Mouse (Mus musculus) midbrain, embryonic 16.5 days (tissue): ENCODE data around the gene Spin1. TPM values are rescaled to one million over a fixed set of nuclear protein-coding genes. Genes with fewer than 3 reads are reported as not detected.

Experiments
- ATAC-seq: fragments of 200-750 bp; cut with Nextera tagmentation; 2 replicates; pipeline ENCODE4 v1.8.0; 2017; ENCODE audit warnings: moderate TSS enrichment
- H3K27ac ChIP-seq: fragments of 300-500 bp; sonication (generic); 2 replicates; pipeline ENCODE4 v1.5.1; 2014; ENCODE audit warnings: mild to moderate bottlenecking, low read length, mixed read lengths
- H3K27me3 ChIP-seq: fragments of 300-500 bp; sonication (generic); 2 replicates; pipeline ENCODE4 v1.6.1; 2014; ENCODE audit warnings: low read depth, low read length, mixed read lengths; ENCODE audit not compliant: control insufficient read depth, insufficient read depth
- H3K36me3 ChIP-seq: fragments of 300-500 bp; sonication (generic); 2 replicates; pipeline ENCODE4 v1.6.1; 2014; ENCODE audit warnings: mild to moderate bottlenecking, low read length, moderate library complexity, mixed read lengths; ENCODE audit not compliant: control insufficient read depth, insufficient read depth
- H3K4me1 ChIP-seq: fragments of 300-500 bp; sonication (generic); 2 replicates; pipeline ENCODE4 v1.6.1; 2014; ENCODE audit warnings: mild to moderate bottlenecking, low read length, mixed read lengths; ENCODE audit not compliant: control insufficient read depth, insufficient read depth
- H3K4me2 ChIP-seq: fragments of 300-500 bp; sonication (generic); 2 replicates; pipeline ENCODE4 v1.6.1; 2014; ENCODE audit warnings: mild to moderate bottlenecking, low read length, mixed read lengths
- H3K4me3 ChIP-seq: fragments of 300-500 bp; sonication (generic); 2 replicates; pipeline ENCODE4 v1.5.1; 2014; ENCODE audit warnings: low read depth, mild to moderate bottlenecking, low read length, moderate library complexity, mixed read lengths
- H3K9ac ChIP-seq: fragments of 300-500 bp; sonication (generic); 2 replicates; pipeline ENCODE4 v1.6.1; 2014; ENCODE audit warnings: low read depth, low read length, mixed read lengths
- H3K9me3 ChIP-seq: fragments of 300-500 bp; sonication (generic); replicated peaks from 2 replicates; pipeline ENCODE4 v1.6.1; 2014; ENCODE audit warnings: mild to moderate bottlenecking, low read length, mixed read lengths; ENCODE audit not compliant: control insufficient read depth, poor library complexity, severe bottlenecking
- WGBS: fragments of 180-500 bp; shearing (Covaris S2); extraction: QIAGEN DNeasy Blood & Tissue Kit; methylation state at CpG from one replicate; pipeline ENCODE4 v1.1.7; 2014; 5-methylcytosine and 5-hydroxymethylcytosine counted together
- polyA plus RNA-seq: library from polyadenylated mRNA; unstranded; fragments of >200 nt; fragmentation: Nextera tagmentation; extraction: Ambion mirVana; gene quantifications from 2 replicates; pipeline ENCODE4 v1.2.1, GENCODE M21; 2015

Spin1 gene
- polyA plus RNA-seq: 181 and 183 TPM in 2 replicates

- Histone ChIP-seq H3K9ac (peak within 1 kb of the TSS; percentile 98), H3K4me3 (peak within 1 kb of the TSS; percentile 80), H3K4me1 (peaks cover 26% of the 10 kb centered on the region), H3K36me3 (no peaks in the 10 kb centered on the region), H3K27ac (peak within 1 kb of the TSS; percentile 96), H3K27me3 (no peaks in the 10 kb centered on the region), H3K9me3 (no peaks in the 10 kb centered on the region; the same call in 1 of the 2 replicates), H3K4me2 (peak within 1 kb of the TSS; percentile 70)
- 1% methylated on average over 53 of the region's 85 CpGs for WGBS
- peak; percentile 90 for ATAC-seq
Observed at GRCm38 (mm10) chr13:51100233-51101015, at the start of gene Spin1. TSS of gene Spin1 (plus strand) at chr13:51100880.

DNA sequence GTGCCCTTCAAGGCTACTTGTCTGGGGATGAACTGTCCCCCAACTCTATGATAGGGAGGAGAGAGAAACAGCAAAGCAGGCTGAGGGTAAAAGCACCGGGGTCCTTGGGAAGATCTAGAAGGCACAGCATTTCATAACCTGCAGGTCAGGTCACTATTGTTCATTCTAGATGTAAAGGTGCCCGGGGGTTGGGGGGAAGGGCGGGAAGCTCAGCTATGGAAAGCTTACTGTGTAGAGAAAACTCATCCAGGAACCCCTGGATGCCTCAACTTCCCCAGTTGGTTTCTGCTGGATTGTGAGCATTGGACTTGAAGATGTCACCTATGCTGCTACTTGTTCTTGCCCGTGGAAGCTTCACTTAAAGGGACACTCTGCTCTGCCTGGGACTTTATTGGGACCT lies 49.7 kb upstream of the Spin1 start:
- WGBS: 89% methylated on average over 4 of the region's 4 CpGs
- no peaks in the 10 kb centered on the region for H3K36me3 ChIP-seq

DNA sequence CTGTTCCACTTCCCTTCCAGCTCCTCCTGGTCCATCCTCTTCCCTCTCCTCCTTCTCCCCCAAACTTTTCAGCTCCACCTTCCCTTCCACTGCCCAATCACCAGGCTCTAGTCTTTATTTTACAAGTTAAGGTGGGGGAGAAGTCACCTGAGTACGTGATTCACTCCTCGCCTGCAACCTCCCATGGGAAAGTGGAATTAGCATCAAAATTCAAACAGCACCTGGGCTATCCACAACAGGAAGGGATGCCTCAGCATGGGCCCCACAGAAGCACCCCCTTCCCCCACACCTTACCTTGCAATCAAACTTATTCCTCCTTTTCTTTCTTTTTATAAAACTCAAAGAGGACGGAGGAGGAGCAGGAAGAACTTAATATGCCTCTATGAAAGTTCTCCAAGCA lies 48.3 kb upstream of the Spin1 start:
- no peak overlapping the region for H3K4me2 ChIP-seq
- H3K4me3 ChIP-seq: no peak overlapping the region
- H3K27ac ChIP-seq: no peak overlapping the region
- 79% methylated on average over 3 of the region's 3 CpGs for WGBS
- H3K9me3 ChIP-seq: no peaks in the 10 kb centered on the region
- no peak overlapping the region for H3K9ac ChIP-seq
- ATAC-seq: no peak
- no peaks in the 10 kb centered on the region for H3K4me1 ChIP-seq
- H3K27me3 ChIP-seq: no peaks in the 10 kb centered on the region
- no peaks in the 10 kb centered on the region for H3K36me3 ChIP-seq

More for the DNA sequence above, 49.7 kb upstream of the Spin1 start:
- no peak overlapping the region for H3K4me3 ChIP-seq
- no peak overlapping the region for H3K27ac ChIP-seq
- no peaks in the 10 kb centered on the region for H3K27me3 ChIP-seq
- ATAC-seq: no peak
- H3K4me2 ChIP-seq: no peak overlapping the region
- no peaks in the 10 kb centered on the region for H3K4me1 ChIP-seq
- H3K9me3 ChIP-seq: no peaks in the 10 kb centered on the region
- H3K9ac ChIP-seq: no peak overlapping the region

DNA sequence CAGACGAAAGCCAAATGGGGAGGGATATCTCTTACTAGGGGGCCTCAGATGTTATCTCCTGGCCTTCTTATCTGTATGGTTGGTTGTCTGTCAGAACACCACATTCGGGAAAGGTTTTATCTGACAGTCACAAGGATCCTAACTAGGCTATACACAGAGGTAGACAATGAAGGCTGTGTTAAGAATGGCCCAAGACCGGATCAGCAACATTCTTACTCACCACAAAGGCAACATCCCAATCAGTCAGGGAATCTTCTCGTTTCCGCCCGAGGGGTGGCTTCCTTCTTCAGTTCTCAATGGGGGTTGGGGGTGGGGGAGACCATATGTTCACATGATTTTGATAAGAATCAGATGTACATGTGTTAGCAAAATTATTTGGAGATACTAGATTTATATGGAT lies 37.7 kb upstream of the Spin1 start:
- H3K36me3 ChIP-seq: no peaks in the 10 kb centered on the region
- H3K9ac ChIP-seq: no peak overlapping the region
- H3K4me3 ChIP-seq: no peak overlapping the region
- H3K9me3 ChIP-seq: no peaks in the 10 kb centered on the region
- no peak overlapping the region for H3K27ac ChIP-seq
- no peaks in the 10 kb centered on the region for H3K27me3 ChIP-seq
- ATAC-seq: no peak
- H3K4me2 ChIP-seq: no peak overlapping the region
- no peaks in the 10 kb centered on the region for H3K4me1 ChIP-seq
- WGBS: 86% methylated on average over 6 of the region's 6 CpGs

GRCm38 (mm10) chr13:51063721-51064120 lies 37.0 kb upstream of the Spin1 start:
- 74% methylated on average over 1 of the region's 1 CpGs for WGBS
- H3K4me2 ChIP-seq: no peak overlapping the region

DNA sequence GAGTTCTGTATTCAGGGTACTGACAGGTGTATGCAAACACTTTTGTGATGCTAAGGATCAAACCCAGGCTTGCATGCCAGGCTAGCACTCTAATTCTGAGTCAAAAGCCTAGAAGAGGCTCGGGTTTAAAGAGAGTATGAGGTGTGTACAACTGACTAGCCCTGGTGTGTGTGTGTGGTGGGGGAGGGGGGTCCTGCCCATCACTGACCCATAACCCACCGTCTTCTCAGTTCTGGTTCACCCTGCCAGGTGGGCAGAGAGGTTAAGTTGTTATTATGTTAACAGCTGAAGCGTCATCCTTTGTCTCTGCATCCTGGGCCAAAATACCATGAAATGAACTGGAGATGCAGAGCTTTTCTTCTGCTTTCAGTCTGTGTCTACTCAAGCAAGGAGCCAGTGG lies 36.3 kb upstream of the Spin1 start:
- no peak for ATAC-seq
- Histone ChIP-seq H3K4me3 (no peak overlapping the region), H3K36me3 (no peaks in the 10 kb centered on the region), H3K27me3 (no peaks in the 10 kb centered on the region), H3K9me3 (no peaks in the 10 kb centered on the region), H3K4me2 (no peak overlapping the region), H3K9ac (no peak overlapping the region), H3K27ac (no peak overlapping the region), H3K4me1 (no peaks in the 10 kb centered on the region)
- 60% methylated on average over 3 of the region's 3 CpGs for WGBS

More at GRCm38 (mm10) chr13:51063721-51064120, 37.0 kb upstream of the Spin1 start:
- H3K27ac ChIP-seq: no peak overlapping the region
- no peak overlapping the region for H3K4me3 ChIP-seq
- no peaks in the 10 kb centered on the region for H3K36me3 ChIP-seq
- no peaks in the 10 kb centered on the region for H3K4me1 ChIP-seq
- H3K9ac ChIP-seq: no peak overlapping the region
- H3K27me3 ChIP-seq: no peaks in the 10 kb centered on the region
- H3K9me3 ChIP-seq: no peaks in the 10 kb centered on the region
- ATAC-seq: no peak

GRCm38 (mm10) chr13:51071063-51071680 lies 29.5 kb upstream of the Spin1 start:
- ATAC-seq: no peak
- no peaks in the 10 kb centered on the region for H3K4me1 ChIP-seq
- 89% methylated on average over 11 of the region's 11 CpGs for WGBS
- no peak overlapping the region for H3K4me2 ChIP-seq
- H3K9ac ChIP-seq: no peak overlapping the region
- no peaks in the 10 kb centered on the region for H3K9me3 ChIP-seq
- H3K4me3 ChIP-seq: no peak overlapping the region
- H3K27me3 ChIP-seq: no peaks in the 10 kb centered on the region
- H3K36me3 ChIP-seq: no peaks in the 10 kb centered on the region
- no peak overlapping the region for H3K27ac ChIP-seq

DNA sequence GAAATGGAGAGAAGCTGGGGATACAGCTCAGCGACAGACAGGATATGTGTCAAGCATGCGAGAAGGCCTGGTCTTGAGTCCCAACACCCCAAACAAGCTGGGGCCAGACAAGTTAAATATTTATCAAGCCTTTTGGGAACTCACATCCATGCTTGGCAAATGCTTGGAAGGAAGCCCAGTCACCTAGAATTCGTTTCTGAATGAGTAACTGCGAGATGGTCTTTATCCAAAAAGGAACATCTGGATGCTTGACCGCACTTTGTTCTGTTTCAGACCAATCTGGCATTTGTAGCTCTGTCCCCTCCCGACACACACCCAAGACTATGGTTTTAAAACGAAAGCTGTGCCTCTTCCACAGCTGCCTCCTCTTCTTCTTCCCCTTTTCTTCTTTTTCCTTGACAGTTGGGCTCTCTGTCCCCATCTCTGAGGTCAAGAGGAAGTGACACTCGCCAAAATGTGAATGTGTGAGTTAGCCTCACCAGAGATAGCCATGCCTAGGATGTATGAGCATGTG lies 28.9 kb upstream of the Spin1 start:
- H3K27me3 ChIP-seq: no peaks in the 10 kb centered on the region
- H3K9ac ChIP-seq: no peak overlapping the region
- no peaks in the 10 kb centered on the region for H3K4me1 ChIP-seq
- H3K4me2 ChIP-seq: no peak overlapping the region
- WGBS: 82% methylated on average over 8 of the region's 8 CpGs
- no peaks in the 10 kb centered on the region for H3K36me3 ChIP-seq
- H3K9me3 ChIP-seq: no peaks in the 10 kb centered on the region
- ATAC-seq: no peak
- H3K4me3 ChIP-seq: no peak overlapping the region
- H3K27ac ChIP-seq: no peak overlapping the region
